Mouse (Mus musculus) cortical plate, adult 2 months (tissue): ENCODE results near the gene Rab3ip. TPM values are rescaled to one million over a fixed set of nuclear protein-coding genes. Genes with fewer than 3 reads are reported as not detected.

Experiments
- H3K27ac ChIP-seq: fragments of 200-500 bp; 2 replicates; pipeline ENCODE4 v1.5.1; 2012; ENCODE audit warnings: low read length, control low read depth, inconsistent platforms; ENCODE audit not compliant: insufficient read depth
- H3K4me1 ChIP-seq: fragments of 200-500 bp; 2 replicates; pipeline ENCODE4 v1.6.1; 2011; ENCODE audit warnings: low read length; ENCODE audit not compliant: control insufficient read depth, insufficient read depth
- H3K4me3 ChIP-seq: fragments of 200-500 bp; 2 replicates; pipeline ENCODE4 v1.5.1; 2011; ENCODE audit warnings: mild to moderate bottlenecking, low read length, control low read depth; ENCODE audit not compliant: insufficient read depth
- CTCF ChIP-seq: fragments of 200-500 bp; IDR thresholded peaks from 2 replicates; pipeline ENCODE4 v1.5.1; 2011; ENCODE audit warnings: mild to moderate bottlenecking, control low read depth, low read length; ENCODE audit not compliant: insufficient read depth; ENCODE audit errors: extremely low read depth
- POLR2A ChIP-seq: fragments of 200-500 bp; IDR thresholded peaks from 2 replicates; pipeline ENCODE4 v1.6.1; 2011; ENCODE audit warnings: mild to moderate bottlenecking, low read length, control low read depth; ENCODE audit not compliant: insufficient read depth; ENCODE audit errors: extremely low read depth
- polyA plus RNA-seq: library from polyadenylated mRNA; depleted of rRNA; stranded (reverse); fragments of >200 nt; gene quantifications from 2 replicates; pipeline ENCODE4 v1.2.3, GENCODE M21; 2012

The Rab3ip gene
- polyA plus RNA-seq, 1 experiment, result 36.1 TPM

GRCm38 (mm10) chr10:116923651-116924495, 26.7 kb downstream of the Rab3ip start:
- H3K27ac ChIP-seq, result no peak overlapping the region
- H3K4me3 ChIP-seq, result no peak overlapping the region
- TF ChIP-seq CTCF (no peak), POLR2A (no peak)
- H3K4me1 ChIP-seq, result no peaks in the 10 kb centered on the region

GRCm38 (mm10) chr10:116922161-116922560, 28.4 kb downstream of the Rab3ip start:
- no peaks in the 10 kb centered on the region for H3K4me1 ChIP-seq
- no peak overlapping the region for H3K4me3 ChIP-seq
- H3K27ac ChIP-seq, result no peak overlapping the region
- TF ChIP-seq CTCF, result no peak
- TF ChIP-seq POLR2A, result no peak

- H3K27ac ChIP-seq, result no peak overlapping the region
- no peak overlapping the region for H3K4me3 ChIP-seq
- no peaks in the 10 kb centered on the region for H3K4me1 ChIP-seq
- TF ChIP-seq POLR2A (no peak), CTCF (no peak)
Observed at GRCm38 (mm10) chr10:116921416-116921815, 29.2 kb downstream of the Rab3ip start.

GRCm38 (mm10) chr10:116920641-116921040, 29.9 kb downstream of the Rab3ip start:
- TF ChIP-seq CTCF (no peak), POLR2A (no peak)
- Histone ChIP-seq H3K27ac (no peak overlapping the region), H3K4me1 (no peaks in the 10 kb centered on the region), H3K4me3 (no peak overlapping the region)

GRCm38 (mm10) chr10:116919368-116920317, 30.9 kb downstream of the Rab3ip start:
- no peak for TF ChIP-seq CTCF
- TF ChIP-seq POLR2A, result no peak
- Histone ChIP-seq H3K4me3 (no peak overlapping the region), H3K4me1 (no peaks in the 10 kb centered on the region), H3K27ac (no peak overlapping the region)

- Histone ChIP-seq H3K4me3 (no peak overlapping the region), H3K4me1 (no peaks in the 10 kb centered on the region), H3K27ac (no peak overlapping the region)
- TF ChIP-seq CTCF (no peak), POLR2A (no peak)
Observed at GRCm38 (mm10) chr10:116916581-116916980, 34.0 kb downstream of the Rab3ip start.

GRCm38 (mm10) chr10:116915286-116915685, 35.3 kb downstream of the Rab3ip start:
- TF ChIP-seq POLR2A, result no peak
- TF ChIP-seq CTCF, result no peak
- H3K4me3 ChIP-seq, result no peak overlapping the region
- no peak overlapping the region for H3K27ac ChIP-seq

GRCm38 (mm10) chr10:116914586-116914985, 36.0 kb downstream of the Rab3ip start:
- Histone ChIP-seq H3K27ac (no peak overlapping the region), H3K4me3 (no peak overlapping the region), H3K4me1 (no peaks in the 10 kb centered on the region)
- TF ChIP-seq CTCF, result no peak
- TF ChIP-seq POLR2A, result no peak

More at GRCm38 (mm10) chr10:116915286-116915685, 35.3 kb downstream of the Rab3ip start:
- H3K4me1 ChIP-seq, result no peaks in the 10 kb centered on the region

GRCm38 (mm10) chr10:116913647-116914273, 36.8 kb downstream of the Rab3ip start:
- no peak overlapping the region for H3K4me3 ChIP-seq
- no peak overlapping the region for H3K27ac ChIP-seq
- H3K4me1 ChIP-seq, result no peaks in the 10 kb centered on the region
- TF ChIP-seq POLR2A, result no peak
- no peak for TF ChIP-seq CTCF

- no peak overlapping the region for H3K4me3 ChIP-seq
- no peak overlapping the region for H3K27ac ChIP-seq
- TF ChIP-seq POLR2A (no peak), CTCF (no peak)
- no peaks in the 10 kb centered on the region for H3K4me1 ChIP-seq
Observed at GRCm38 (mm10) chr10:116912850-116913249, 37.7 kb downstream of the Rab3ip start.
